17 mouse cellular contexts compared by ENCODE assay signal in the genomic region with DNA sequence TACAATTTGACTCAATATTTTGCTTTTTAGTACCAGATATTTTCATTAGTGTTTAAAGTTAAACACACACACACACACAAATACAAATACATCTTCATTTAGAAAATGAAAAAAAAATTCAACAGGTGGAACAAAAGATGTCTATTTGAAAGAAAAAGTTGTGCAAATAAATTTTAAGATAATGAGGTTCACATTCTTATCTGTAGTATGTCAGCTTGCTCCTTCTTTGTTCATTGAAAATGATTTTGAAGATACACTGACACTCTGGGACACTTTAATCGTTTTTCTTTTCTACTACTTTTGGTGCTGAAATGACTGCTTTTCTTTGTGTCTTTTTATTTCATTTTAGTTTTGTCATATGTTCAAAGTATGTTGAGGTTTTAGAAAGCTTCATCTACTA.
DNase-seq lines count a peak whose midpoint lies in the region; TF ChIP-seq lines count a peak whose summit lies in the region.
"Had no signal": no experiment of that assay in that cellular context is flagged by ENCODE, and none has a peak within 500 bp of the region (broad histone marks: within the 10 kb centered on the region; RNA-seq: fewer than 3 reads in every experiment).

No protein-coding gene starts in this region.

- no peaks in the 10 kb centered on the region for H3K36me3 ChIP-seq in MEL (ENCODE audit: control insufficient read depth in 1 of 2, insufficient read depth in 2 of 2, low read length in 2 of 2)
- H3K36me3 ChIP-seq: G1E had no signal

- no peak overlapping the region for H3K4me3 ChIP-seq in MEL (ENCODE audit: control insufficient read depth in 1 of 2, insufficient read depth in 1 of 2, low read depth in 2 of 2, low read length in 2 of 2)

- no peaks in the 10 kb centered on the region; a peak in 1 of 4 replicates for H3K4me1 ChIP-seq in MEL (ENCODE audit: control insufficient read depth in 1 of 2, insufficient read depth in 2 of 2, low read length in 2 of 2)

- peak in 1 of 2 experiments; percentile 57; a peak in 2 of 4 replicates for TF ChIP-seq EP300 in MEL (IDR thresholded peaks at IDR 0.05; ENCODE audit: low read depth in 1 of 2, low read length in 2 of 2)

- H3K79me2 ChIP-seq in MEL (ENCODE audit: control insufficient read depth, insufficient read depth, low read length, poor library complexity): no peaks in the 10 kb centered on the region

- no peaks in the 10 kb centered on the region for H3K9me3 ChIP-seq in MEL (replicated peaks; ENCODE audit: insufficient read depth, low read length)
- H3K9me3 ChIP-seq: G1E had no signal

- TF ChIP-seq RAD21 in MEL (IDR thresholded peaks at IDR 0.05; ENCODE audit: low read depth, low read length): no peak

- H3K9ac ChIP-seq in MEL (ENCODE audit: control insufficient read depth, low read depth, low read length, poor library complexity, severe bottlenecking): no peak overlapping the region

- no peak for TF ChIP-seq CTCF in MEL (IDR thresholded peaks at IDR 0.05 in 2 of 3, conservative IDR thresholded peaks at IDR 0.05 in 1 of 3; ENCODE audit: control insufficient read depth in 1 of 3, insufficient read depth in 1 of 3, low read depth in 2 of 3, low read length in 3 of 3, poor library complexity in 1 of 3, severe bottlenecking in 1 of 3)

- TF ChIP-seq POLR2A in MEL (IDR thresholded peaks at IDR 0.05; ENCODE audit: control insufficient read depth in 1 of 2, insufficient read depth in 1 of 2, low read depth in 1 of 2, low read length in 2 of 2, poor library complexity in 1 of 2): no peak

- no peaks in the 10 kb centered on the region for H3K27me3 ChIP-seq in MEL (ENCODE audit: control insufficient read depth in 1 of 2, insufficient read depth in 2 of 2, low read length in 2 of 2)
- H3K27me3 ChIP-seq: CH12.LX, Patski had no signal

- no peak for DNase-seq in MEL (ENCODE audit: low read depth, low spot score)
- no peak for DNase-seq in right cerebral cortex, adult 18-20 months
- DNase-seq: adrenal gland, adult 2 months; adrenal gland, adult 8-10 months; adrenal gland, postnatal 10 days; adrenal gland, postnatal 14 days; adrenal gland, postnatal 25 days; adrenal gland, postnatal 36 days; B cell, adult 2 months; cerebellum, adult 11 months; cerebellum, adult 11-12 months; cerebellum, adult 18-20 months; cerebellum, adult 2 months; cerebellum, adult 8-10 months had no signal

- no peak overlapping the region for H3K27ac ChIP-seq in MEL (ENCODE audit: control insufficient read depth, low read depth, low read length)

TF ChIP-seq in MEL, 35 proteins besides CTCF, POLR2A, EP300 and RAD21:
- TF ChIP-seq MXI1 (IDR thresholded peaks at IDR 0.05; ENCODE audit: low read depth, low read length) (no peak), ZC3H11A (IDR thresholded peaks at IDR 0.05; ENCODE audit: low read depth, low read length) (no peak), MAZ (IDR thresholded peaks at IDR 0.05; ENCODE audit: low read depth, low read length) (no peak), MYC (IDR thresholded peaks at IDR 0.05; ENCODE audit: low read depth, low read length) (no peak), HCFC1 (IDR thresholded peaks at IDR 0.05; ENCODE audit: low read depth, low read length) (no peak), NELFE (IDR thresholded peaks at IDR 0.05; ENCODE audit: low read depth, low read length) (no peak), TBP (IDR thresholded peaks at IDR 0.05; ENCODE audit: low read depth, low read length) (no peak), KAT2A (conservative IDR thresholded peaks at IDR 0.05; ENCODE audit: low read depth, low read length) (no peak), GATA1 (IDR thresholded peaks at IDR 0.05; ENCODE audit: low read depth, low read length) (peak; percentile 35; the same call in 1 of the 2 replicates), TCF12 (IDR thresholded peaks at IDR 0.05; ENCODE audit: low read depth, low read length) (peak; percentile 57; the same call in 1 of the 2 replicates), TAL1 (IDR thresholded peaks at IDR 0.05; ENCODE audit: low read length) (no peak), MYB (IDR thresholded peaks at IDR 0.05; ENCODE audit: low read depth, low read length) (no peak), SMC3 (IDR thresholded peaks at IDR 0.05; ENCODE audit: low read depth, low read length) (no peak), POLR2AphosphoS2 (IDR thresholded peaks at IDR 0.05; ENCODE audit: low read length) (no peak), MAFK (IDR thresholded peaks at IDR 0.05; ENCODE audit: borderline replicate concordance, low read depth, low read length) (no peak), SIN3A (IDR thresholded peaks at IDR 0.05; ENCODE audit: low read length) (no peak)
